Mouse (Mus musculus) heart, embryonic 16.5 days (tissue): ENCODE results near the gene Glyat. TPM values are rescaled to one million over a fixed set of nuclear protein-coding genes. Genes with fewer than 3 reads are reported as not detected.

Source experiments
- polyA plus RNA-seq: library from polyadenylated mRNA; unstranded; fragments of >200 nt; fragmentation: Nextera tagmentation; extraction: Ambion mirVana; gene quantifications from 2 replicates; pipeline ENCODE4 v1.2.1, GENCODE M21; 2015

Gene Glyat
- polyA plus RNA-seq, 1 experiment from 2014 or later: not detected

Other genes with a start within 250 kb of the Glyat start
- gene Olfr1440, start 246.0 kb upstream of the Glyat start, polyA plus RNA-seq: not detected in 2 replicates
- gene Olfr1441, start 215.9 kb upstream of the Glyat start, polyA plus RNA-seq: not detected in 2 replicates
- gene Pfpl, start 205.4 kb upstream of the Glyat start, polyA plus RNA-seq: not detected in 2 replicates
- 0.37 and 0.41 TPM in 2 replicates for gene Mpeg1, start 172.5 kb upstream of the Glyat start, polyA plus RNA-seq
- 2.6 and 3.2 TPM in 2 replicates for gene Dtx4, start 131.9 kb upstream of the Glyat start, polyA plus RNA-seq
- gene Fam111a, start 87.6 kb upstream of the Glyat start, polyA plus RNA-seq: 15.2 and 20.5 TPM in 2 replicates
- not detected in 2 replicates for gene Gm4952, start 33.3 kb upstream of the Glyat start, polyA plus RNA-seq
- not detected in 2 replicates for gene Olfr1442, start 37.1 kb downstream of the Glyat start, polyA plus RNA-seq
- not detected in 2 replicates for gene Olfr1443, start 44.8 kb downstream of the Glyat start, polyA plus RNA-seq
- gene Keg1, start 62.5 kb downstream of the Glyat start, polyA plus RNA-seq: not detected in 2 replicates
- 1.0 TPM in 2 replicates for gene Cntf, start 132.3 kb downstream of the Glyat start, polyA plus RNA-seq
- 9.9 and 10.5 TPM in 2 replicates for gene Zfp91, start 162.8 kb downstream of the Glyat start, polyA plus RNA-seq
- gene Lpxn, start 162.9 kb downstream of the Glyat start, polyA plus RNA-seq: 2.5 and 4.9 TPM in 2 replicates
- not detected in 2 replicates for gene Gm5244, start 213.4 kb downstream of the Glyat start, polyA plus RNA-seq
- not detected in 2 replicates for gene Olfr1444, start 224.0 kb downstream of the Glyat start, polyA plus RNA-seq